Mouse (Mus musculus): ENCODE data around the gene Plekha3.

Plekha3 gene

DNA sequence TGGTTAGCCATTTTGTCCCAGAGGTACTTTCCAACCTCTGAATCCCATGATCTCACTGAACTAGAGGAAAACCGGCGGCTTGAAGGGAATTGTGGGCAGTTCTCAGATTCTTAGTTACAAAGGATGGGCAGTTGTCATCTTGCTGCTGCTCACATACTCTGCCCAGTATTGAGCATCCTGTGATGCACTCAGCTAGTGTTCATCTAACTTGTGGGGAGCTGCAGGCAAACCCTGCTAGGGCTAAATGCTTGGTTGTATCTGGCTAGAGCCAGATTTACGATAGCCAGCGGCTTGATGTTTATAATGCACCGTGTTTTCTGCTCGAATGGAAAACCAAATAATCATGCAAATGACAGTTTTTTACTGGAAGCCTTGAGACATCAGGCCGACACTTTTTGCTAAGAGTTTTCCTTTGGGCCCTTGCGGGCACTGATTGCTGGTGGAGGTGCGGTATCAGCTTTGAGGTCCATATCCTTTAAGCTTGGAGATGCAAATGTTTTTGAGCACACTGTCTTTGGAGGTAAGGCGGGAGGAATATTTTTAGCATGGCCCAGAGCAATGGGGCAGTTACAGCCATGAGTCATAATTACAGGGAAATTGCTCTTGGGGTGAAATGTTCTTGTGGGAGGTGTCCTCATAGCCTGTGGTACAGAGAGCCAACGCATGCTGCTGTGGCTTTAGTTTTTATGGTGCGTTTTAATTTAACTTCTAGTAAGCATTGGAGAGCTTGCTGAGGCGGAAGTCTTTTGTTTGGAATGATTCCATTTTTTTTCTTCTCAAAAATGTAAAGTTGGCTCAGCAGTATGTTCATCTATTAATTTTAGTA is 1.5 kb downstream of the Plekha3 start:
- no peak for DNase-seq (ENCODE audit: low spot score in 2 of 2)

DNA sequence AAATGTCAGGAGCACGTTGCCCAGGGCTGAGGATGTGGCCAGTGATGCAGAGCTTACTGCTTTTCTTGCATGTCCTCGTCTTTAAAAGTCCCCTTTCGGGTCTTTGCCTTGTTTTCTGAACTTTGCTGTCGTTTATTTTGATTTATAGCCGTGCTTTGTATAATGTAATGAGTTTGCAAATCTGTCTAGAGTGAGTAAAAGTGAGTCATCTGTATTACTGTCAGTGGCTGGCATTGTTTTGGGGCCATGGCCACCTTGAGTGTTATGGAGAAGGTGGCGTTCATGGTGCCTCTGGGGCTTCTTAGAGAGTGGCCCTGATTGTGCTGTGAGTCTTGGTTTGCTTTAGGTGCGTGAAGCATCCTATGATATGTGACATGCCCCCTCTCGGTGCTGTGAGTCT is 7.2 kb downstream of the Plekha3 start:
- no peak for DNase-seq (ENCODE audit: low spot score in 2 of 2)

DNA sequence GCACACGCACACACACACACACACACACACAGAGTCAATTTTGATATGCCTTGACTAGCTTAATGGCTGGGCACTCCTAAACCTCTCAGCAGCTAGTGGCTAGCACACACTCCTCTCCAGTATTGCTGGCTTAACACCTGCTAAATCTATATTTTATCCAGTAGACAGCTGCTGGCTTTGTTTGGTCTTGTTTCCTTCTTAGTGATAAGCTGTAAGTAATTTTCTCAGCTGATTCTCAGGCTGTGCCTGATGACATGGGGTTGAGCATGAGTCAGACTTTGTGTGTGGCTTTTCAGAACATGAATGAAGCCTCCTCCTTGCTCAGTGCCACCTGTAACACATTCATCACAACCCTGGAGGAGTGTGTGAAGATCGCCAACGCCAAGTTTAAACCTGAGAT is 11.9 kb downstream of the Plekha3 start:
- DNase-seq (ENCODE audit: low spot score in 2 of 2): no peak

DNA sequence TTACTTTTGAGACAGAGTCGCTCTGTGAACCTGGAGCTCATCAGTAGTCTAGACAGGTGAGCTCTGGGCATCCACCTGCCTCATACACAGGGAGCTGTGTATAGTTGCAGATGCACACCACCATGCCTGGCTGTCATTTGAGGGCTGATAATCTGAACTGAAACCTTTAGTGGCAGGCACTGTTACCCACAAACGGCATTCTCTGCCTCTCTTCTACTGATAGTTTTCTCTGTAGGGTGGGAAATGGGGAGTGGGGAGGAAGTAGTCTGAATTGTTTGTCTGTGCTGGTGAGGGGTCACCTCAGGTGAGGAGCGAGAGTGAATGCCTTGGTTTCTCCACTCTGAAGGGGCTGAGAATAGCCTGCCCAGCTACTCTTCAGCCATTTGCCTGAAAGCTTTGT is 12.5 kb downstream of the Plekha3 start:
- no peak for DNase-seq (ENCODE audit: low spot score in 2 of 2)

DNA sequence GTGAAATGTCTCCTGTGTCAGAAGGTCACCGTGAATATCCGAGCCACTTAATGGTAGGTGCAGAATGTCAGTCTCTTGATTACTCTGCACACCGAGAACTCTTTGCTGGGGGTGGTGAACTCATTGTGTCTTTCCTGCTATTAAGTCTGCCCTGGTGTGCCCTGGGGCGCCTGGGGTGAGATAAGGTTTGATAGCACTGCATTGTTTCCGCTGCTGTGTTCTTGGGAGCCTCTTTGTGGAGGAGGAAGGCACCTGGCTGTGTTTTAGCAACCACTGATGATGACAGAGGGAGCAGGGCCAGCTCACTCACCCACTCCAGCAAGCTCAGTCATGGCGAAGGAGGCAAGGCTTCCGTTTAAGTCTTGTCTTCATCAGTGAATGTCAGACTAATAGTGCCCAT is 13.1 kb downstream of the Plekha3 start:
- no peak for DNase-seq (ENCODE audit: low spot score in 2 of 2)

DNA sequence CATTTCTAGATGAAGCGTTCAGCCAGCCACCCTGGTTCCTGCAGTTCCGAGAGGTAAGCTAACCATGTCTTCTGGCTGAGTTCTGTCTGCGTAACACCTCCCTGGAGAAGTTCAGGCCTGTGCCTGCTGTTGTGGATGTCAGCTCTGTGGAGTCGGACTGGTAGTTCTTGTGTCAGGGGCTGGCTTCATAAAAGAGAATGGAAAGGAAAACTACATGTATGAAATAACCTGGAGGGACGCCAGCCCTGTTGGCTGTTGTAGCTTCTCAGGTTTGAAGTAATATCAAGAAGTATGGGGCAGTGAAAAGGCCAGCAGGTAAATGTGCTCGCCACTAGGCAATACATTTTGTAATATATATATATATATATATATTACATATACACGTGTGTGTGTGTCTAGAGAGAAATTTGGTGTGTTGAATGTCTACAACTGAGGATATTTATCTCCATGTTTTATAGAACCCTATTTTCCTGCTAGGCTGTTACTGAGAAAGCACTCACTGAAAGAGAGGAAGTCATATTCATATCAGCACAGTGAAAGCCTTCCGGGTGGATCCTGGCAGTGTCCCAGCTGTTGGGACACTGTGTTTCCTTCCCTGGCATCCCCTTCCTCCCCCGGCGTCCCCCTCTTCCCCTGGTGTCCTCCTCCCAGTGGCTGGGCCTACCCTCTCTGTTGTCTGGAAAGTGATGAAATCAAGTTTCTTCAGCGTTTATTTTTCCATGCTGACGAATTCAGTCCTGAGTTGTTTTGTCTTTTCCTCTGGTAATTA is 15.5 kb downstream of the Plekha3 start:
- DNase-seq (ENCODE audit: low spot score in 2 of 2): no peak

DNA sequence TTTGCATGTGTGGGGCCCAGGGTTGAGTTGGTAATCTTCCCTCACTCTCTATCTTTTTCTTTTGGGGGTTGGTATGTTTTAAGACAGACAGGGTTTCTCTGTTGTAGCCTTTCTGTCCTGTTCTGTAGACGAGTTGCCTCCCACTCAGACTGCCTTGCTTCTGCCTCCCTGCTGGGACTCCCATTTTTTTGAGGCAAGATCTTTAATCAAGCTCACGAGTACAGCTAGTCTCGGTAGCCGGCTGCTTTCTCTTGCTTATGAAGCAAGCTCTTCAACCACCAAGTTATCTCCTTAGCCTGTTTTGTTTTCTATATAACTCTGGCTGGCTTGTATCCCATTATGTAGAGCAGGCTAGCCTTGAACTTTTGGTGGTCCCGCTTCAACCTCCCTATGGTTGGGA is 18.7 kb downstream of the Plekha3 start:
- no peak for DNase-seq (ENCODE audit: low spot score in 2 of 2)

DNA sequence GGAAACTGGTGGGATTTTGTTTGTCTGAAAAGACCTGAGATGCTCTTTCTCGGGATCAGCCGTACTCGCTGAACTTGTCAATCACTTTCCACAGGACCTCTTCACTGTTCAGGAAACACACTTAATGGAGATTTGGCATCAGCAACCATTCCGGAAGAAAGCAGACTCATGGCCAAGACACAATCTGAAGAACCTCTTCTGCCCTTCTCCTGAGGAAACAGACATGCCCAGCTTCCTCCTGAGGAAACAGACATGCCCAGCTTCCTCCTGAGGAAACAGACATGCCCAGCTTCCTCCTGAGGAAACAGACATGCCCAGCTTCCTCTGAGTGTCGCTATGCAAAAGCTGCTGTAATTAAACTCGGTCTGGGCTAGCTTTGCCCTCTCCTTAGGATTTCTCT is 20.2 kb downstream of the Plekha3 start:
- DNase-seq (ENCODE audit: low spot score in 2 of 2): no peak

DNA sequence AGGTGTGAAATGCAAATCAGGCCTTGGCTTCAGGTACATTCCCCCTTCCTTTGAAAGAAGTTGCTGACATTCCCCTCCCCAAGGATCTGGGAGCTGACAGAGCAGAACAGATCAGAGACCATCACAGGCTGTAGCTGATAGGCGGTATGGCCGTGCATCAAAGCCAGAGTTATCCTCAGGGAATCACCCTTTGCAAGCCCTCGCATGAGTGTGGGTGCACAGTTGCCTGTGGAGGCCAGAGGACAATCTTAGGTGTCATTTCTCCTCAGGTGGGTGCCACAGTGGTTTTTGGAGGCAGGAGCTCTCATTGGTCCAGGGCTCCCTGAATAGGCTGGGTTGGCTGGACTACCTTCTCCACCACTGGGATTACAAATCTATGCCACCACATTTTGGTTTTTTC is 27.1 kb downstream of the Plekha3 start:
- no peak for DNase-seq (ENCODE audit: low spot score in 2 of 2)

DNA sequence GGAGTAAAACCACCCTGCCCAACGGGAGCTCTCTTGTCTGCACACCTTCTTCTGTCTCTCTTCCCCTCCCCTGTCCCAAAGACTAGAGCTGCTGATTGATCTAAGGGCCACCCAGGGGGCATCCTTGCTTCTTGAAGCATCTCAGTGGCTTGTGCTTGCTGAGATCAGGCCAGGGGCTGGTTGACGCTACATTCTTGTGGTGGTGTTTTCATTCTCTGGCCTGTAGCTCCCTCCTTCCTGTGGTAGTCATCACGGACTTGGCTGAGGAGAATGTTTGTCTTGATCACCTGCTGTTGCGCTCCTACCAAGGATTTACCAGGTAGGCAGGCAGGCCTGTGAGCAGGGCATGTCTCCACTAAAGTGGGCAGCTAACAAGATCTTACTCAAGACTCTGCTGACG is 27.7 kb downstream of the Plekha3 start:
- DNase-seq (ENCODE audit: low spot score in 2 of 2): no peak

DNA sequence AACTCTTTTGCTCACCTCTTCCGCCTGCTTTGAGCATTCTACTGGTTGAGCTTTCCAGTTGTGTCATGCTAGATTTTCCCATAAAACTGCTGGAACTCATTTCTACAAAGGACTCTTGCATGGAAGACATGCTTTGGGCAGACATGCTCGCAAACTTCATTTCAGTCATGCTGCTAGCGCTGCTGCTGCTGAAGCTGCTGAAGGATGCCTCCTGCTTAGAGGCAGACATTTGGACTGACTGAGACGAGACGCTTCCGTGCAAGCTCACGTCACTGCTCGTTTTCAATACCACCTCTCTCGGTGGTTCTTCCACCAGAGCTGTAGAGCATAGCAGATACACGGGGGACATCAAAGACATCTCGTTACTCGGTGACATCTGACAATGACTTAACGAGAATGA is 30.6 kb downstream of the Plekha3 start:
- no peak for DNase-seq (ENCODE audit: low spot score in 2 of 2)

DNA sequence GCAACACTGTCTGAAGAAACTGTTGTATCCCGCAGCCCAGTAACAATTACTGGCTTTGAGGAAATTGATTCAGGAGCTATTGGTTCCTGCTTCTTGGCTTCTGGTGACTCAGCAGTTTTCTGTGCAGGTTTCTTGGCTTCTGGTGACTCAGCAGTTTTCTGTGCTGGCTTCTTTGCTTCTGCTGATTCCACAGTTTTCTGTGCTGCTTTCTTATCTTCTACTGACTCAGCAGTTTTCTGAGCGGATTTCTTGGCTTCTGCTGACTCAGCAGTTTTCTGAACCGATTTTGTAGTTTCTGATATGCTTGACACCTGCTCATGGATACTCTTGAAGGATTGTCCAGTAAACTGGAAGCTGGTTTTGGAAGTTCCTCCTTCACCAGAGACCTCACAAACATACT is 33.4 kb downstream of the Plekha3 start:
- no peak for DNase-seq (ENCODE audit: low spot score in 2 of 2)

DNA sequence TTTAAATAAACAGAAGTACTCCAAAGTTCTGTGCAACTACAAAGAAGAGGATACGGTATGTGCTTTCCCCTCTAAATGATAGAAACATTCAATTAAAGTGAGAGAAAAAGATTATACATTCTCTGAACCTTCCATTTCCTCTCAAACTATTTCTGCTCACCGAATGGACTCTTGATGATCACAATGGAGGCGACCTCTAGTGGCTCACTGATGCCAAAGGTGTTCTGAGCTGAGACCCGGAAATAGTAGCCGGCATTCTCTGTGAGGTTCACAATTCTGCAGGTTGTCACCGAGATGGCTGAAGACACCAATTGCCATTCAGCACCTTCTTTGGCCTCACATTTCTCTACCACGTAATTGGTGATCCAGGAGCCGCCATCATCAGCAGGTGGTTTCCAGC is 39.9 kb downstream of the Plekha3 start:
- no peak for DNase-seq (ENCODE audit: low spot score in 2 of 2)

DNA sequence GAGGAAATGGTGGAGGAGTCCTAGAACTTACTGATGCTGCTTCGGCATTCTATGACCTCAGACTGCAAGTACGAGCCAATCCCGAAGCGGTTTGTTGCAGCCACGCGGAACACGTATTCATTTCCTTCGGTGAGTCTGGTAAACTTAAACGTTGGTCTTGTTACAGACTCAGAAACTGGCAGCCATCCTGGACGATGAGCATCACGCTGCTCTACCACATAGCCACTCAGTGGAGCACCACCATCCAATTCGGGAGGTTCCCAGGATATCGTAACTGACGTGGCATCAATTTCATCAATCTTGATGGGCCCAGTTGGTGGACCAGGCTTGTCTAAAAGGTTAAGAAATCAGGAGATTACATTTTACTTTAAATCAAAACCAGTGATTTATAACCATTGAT is 44.6 kb downstream of the Plekha3 start:
- DNase-seq (ENCODE audit: low spot score in 2 of 2): no peak

Measured in spleen, postnatal 4 days (tissue).